Mouse (Mus musculus): ENCODE data around the gene Fam76a.

GRCm38 (mm10) chr4:132945261-132946046 lies 23.1 kb upstream of the Fam76a start:
- TF ChIP-seq CTCF (conservative IDR thresholded peaks at IDR 0.05; ENCODE audit: low read length), result peak; percentile 95
- no peak for TF ChIP-seq NANOG (IDR thresholded peaks at IDR 0.05; ENCODE audit: borderline replicate concordance, low read length)
- no peak for TF ChIP-seq POU5F1 (IDR thresholded peaks at IDR 0.05; ENCODE audit: borderline replicate concordance, low read length)
